Mouse (Mus musculus) left cerebral cortex, postnatal 10 days (tissue): ENCODE measurements around the gene Olfr1453. TPM values are rescaled to one million over a fixed set of nuclear protein-coding genes. Genes with fewer than 3 reads are reported as not detected.
"Not testable (repeated sequence)": the region's sequence is repeated elsewhere in the genome, so short reads cannot be mapped to it uniquely, and the experiment has no call there.

ENCODE experiments used
- DNase-seq, 2 experiments: peaks; one replicate each; pipeline ENCODE4 v3.0.0; 2021 to 2022; ENCODE audit warnings: low spot score in 2 of 2, mixed read lengths in 1 of 2; ENCODE audit errors: extremely low spot score in 1 of 2
- intact Hi-C: fragments of 180-260 bp; cut with DNase I; formaldehyde crosslinking; loops from one replicate; pipeline ENCODE4 v1.15.1; 2025
- total RNA-seq, 2 experiments: library from RNA; stranded (reverse); gene quantifications; 2 replicates each; pipeline ENCODE4 v1.2.3; 2021

Gene Olfr1453
- not detected for total RNA-seq

GRCm38 (mm10) chr19:13028227-13028626, at the start of gene Olfr1453:
Gene Olfr1453 (minus strand): TSS chr19:13028327.
- intact Hi-C loops: no loop called here
- DNase-seq: no peak

GRCm38 (mm10) chr19:13060310-13060709, 32.2 kb upstream of the Olfr1453 start, which contains the start of gene Olfr1454:
Gene Olfr1454 (plus strand): TSS chr19:13060610.
- no peak for DNase-seq
- intact Hi-C loops: no loop called here

GRCm38 (mm10) chr19:12994714-12995113, 33.4 kb downstream of the Olfr1453 start, which contains the start of gene Olfr1451:
Gene Olfr1451 (plus strand): TSS chr19:12995014.
- intact Hi-C loops: no loop called here
- DNase-seq: no peak

- intact Hi-C loops, DNase-seq: not testable (repeated sequence)
Measured at GRCm38 (mm10) chr19:12992316-12992715, 35.8 kb downstream of the Olfr1453 start.

Other genes starting within 250 kb of the Olfr1453 start
- gene Zfp91, start 232.2 kb downstream of the Olfr1453 start, total RNA-seq: 10 to 100 TPM; 73.3 to 74.1 TPM
- 1 to 10 TPM; 1.1 to 1.5 TPM for gene Lpxn, start 232.1 kb downstream of the Olfr1453 start, total RNA-seq
- not detected for gene Gm5244, start 181.6 kb downstream of the Olfr1453 start, total RNA-seq
- not detected for gene Olfr1444, start 171.0 kb downstream of the Olfr1453 start, total RNA-seq
- gene Olfr1445, start 144.5 kb downstream of the Olfr1453 start, total RNA-seq: not detected
- not detected for gene Olfr1446, start 134.8 kb downstream of the Olfr1453 start, total RNA-seq
- not detected for gene Olfr1447, start 124.6 kb downstream of the Olfr1453 start, total RNA-seq
- gene Olfr1448, start 103.9 kb downstream of the Olfr1453 start, total RNA-seq: not detected
- gene Olfr1449, start 97.5 kb downstream of the Olfr1453 start, total RNA-seq: not detected
- gene Olfr1450, start 78.1 kb downstream of the Olfr1453 start, total RNA-seq: not detected
- not detected for gene Olfr1451, start 33.3 kb downstream of the Olfr1453 start, total RNA-seq
- gene Olfr1454, start 32.3 kb upstream of the Olfr1453 start, total RNA-seq: not detected
- not detected for gene Olfr1457, start 69.6 kb upstream of the Olfr1453 start, total RNA-seq
- not detected for gene Olfr1458, start 78.4 kb upstream of the Olfr1453 start, total RNA-seq
- under 1 TPM; 0.13 to 0.14 TPM for gene Olfr1459, start 121.2 kb upstream of the Olfr1453 start, total RNA-seq
- gene Olfr1461, start 134.7 kb upstream of the Olfr1453 start, total RNA-seq: not detected
- not detected for gene Olfr1462, start 157.4 kb upstream of the Olfr1453 start, total RNA-seq
- not detected for gene Olfr1463, start 203.0 kb upstream of the Olfr1453 start, total RNA-seq